Mouse (Mus musculus) liver, postnatal 0 days (tissue): ENCODE measurements around the gene Mcm3.

Experiments
- CTCF ChIP-seq: sonication (generic); IDR thresholded peaks from 2 replicates; pipeline ENCODE4 v1.5.1; 2016; ENCODE audit warnings: antibody characterized with exemption, low read depth
- EP300 ChIP-seq: IDR thresholded peaks from 2 replicates; pipeline ENCODE4 v1.6.1; 2016; ENCODE audit warnings: antibody characterized with exemption, low read depth, mild to moderate bottlenecking

DNA sequence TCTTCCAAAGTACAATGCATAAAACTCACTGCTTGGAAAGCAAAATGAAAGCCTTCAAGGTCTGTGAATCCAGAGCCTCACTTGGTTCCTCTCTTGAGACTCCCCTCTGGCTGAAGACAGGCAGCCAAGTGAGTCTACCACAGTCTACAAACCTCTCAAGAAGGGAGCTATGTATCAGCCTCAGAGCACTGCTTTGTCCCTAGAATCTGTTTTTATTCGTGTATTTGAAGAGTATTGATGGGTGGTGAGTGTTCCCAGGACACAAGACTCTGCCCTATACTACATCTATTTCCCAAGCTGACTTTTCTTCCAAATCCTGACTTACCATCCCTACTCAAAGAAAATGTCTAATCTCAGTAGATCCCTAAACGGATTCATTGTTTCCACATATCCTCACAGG lies 41.7 kb downstream of the Mcm3 start:
- no peak for TF ChIP-seq EP300
- no peak for TF ChIP-seq CTCF
